Mouse (Mus musculus): ENCODE measurements around the gene Amn1. TPM values are rescaled to one million over a fixed set of nuclear protein-coding genes. Genes with fewer than 3 reads are reported as not detected.

Gene Amn1
- polyA plus RNA-seq, 1 experiment from 2014 or later, result 39.1 TPM

DNA sequence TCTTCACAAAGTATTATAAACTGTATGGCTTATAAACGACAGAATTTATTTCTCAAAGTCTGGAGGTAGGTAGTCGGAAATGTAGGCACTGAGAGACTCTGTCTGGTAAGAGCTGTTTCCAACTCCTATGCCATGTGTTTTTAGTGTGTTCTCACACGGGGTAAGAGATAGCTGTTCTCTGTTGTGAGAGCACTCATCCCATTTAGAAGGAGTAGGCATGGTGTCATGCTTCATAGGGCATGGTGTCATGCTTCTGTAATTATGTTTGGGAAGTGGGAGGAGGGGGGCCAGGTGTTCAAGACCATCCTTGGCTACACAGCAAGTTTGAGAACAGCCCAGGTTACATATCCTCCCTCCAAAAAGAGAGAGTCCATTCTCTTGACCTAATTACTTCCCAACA lies 80.9 kb downstream of the Amn1 start:
- ATAC-seq (ENCODE audit: insufficient number of reproducible peaks, low FRiP score, low TSS enrichment, low read depth), result no peak
- Histone ChIP-seq H3K27ac (replicated peaks; ENCODE audit: low read depth, low read length) (no peak overlapping the region), H3K4me1 (ENCODE audit: control insufficient read depth, insufficient read depth, low read length) (no peaks in the 10 kb centered on the region), H3K9ac (ENCODE audit: low read length) (no peak overlapping the region), H3K9me3 (ENCODE audit: control insufficient read depth, low read length) (no peaks in the 10 kb centered on the region), H3K4me3 (ENCODE audit: low read depth, low read length) (no peak overlapping the region), H3K36me3 (ENCODE audit: control insufficient read depth, insufficient read depth, low read length) (no peaks in the 10 kb centered on the region), H3K4me2 (ENCODE audit: low read depth, severe bottlenecking) (no peak overlapping the region), H3K27me3 (ENCODE audit: control insufficient read depth, insufficient read depth, low read length) (no peaks in the 10 kb centered on the region)
- DNase-seq (ENCODE audit: low spot score), result no peak
- WGBS, result 77% methylated on average over 3 of the region's 3 CpGs

Other genes starting within 250 kb of the Amn1 start
- 224 and 241 TPM in 2 replicates for gene Sinhcaf, start 242.2 kb downstream of the Amn1 start, polyA plus RNA-seq (2014; fragmentation: Nextera tagmentation; extraction: Ambion mirVana)
- gene Dennd5b, start 87.0 kb downstream of the Amn1 start, polyA plus RNA-seq (2014; fragmentation: Nextera tagmentation; extraction: Ambion mirVana), result 7.5 and 9.1 TPM in 2 replicates
- gene Gm10203, start 58.5 kb downstream of the Amn1 start, polyA plus RNA-seq (2014; fragmentation: Nextera tagmentation; extraction: Ambion mirVana), result not detected in 2 replicates
- 10.5 and 13.0 TPM in 2 replicates for gene Etfbkmt, start 48.9 kb downstream of the Amn1 start, polyA plus RNA-seq (2014; fragmentation: Nextera tagmentation; extraction: Ambion mirVana)
- gene Resf1, start 120.7 kb upstream of the Amn1 start, polyA plus RNA-seq (2014; fragmentation: Nextera tagmentation; extraction: Ambion mirVana), result 60.4 and 61.7 TPM in 2 replicates
- gene Bicd1, start 220.2 kb upstream of the Amn1 start, polyA plus RNA-seq (2014; fragmentation: Nextera tagmentation; extraction: Ambion mirVana), result 5.0 and 6.2 TPM in 2 replicates

Data from limb, embryonic 11.5 days (tissue).